Mouse (Mus musculus) C2C12 (cell line): Measurements from ENCODE around the gene Mucl3. TPM values are rescaled to one million over a fixed set of nuclear protein-coding genes. Genes with fewer than 3 reads are reported as not detected.
A peak's percentile ranks its signal among the peaks of the same experiment; 100 is the strongest.

Experiments used
- H3K27me3 ChIP-seq: one replicate; pipeline ENCODE4 v1.6.1; 2011; ENCODE audit not compliant: control insufficient read depth, insufficient read depth, insufficient read length
- H3K36me3 ChIP-seq: one replicate; pipeline ENCODE4 v1.6.1; 2011; ENCODE audit not compliant: control insufficient read depth, insufficient read depth
- H3K4me3 ChIP-seq: one replicate; pipeline ENCODE4 v1.5.1; 2011; ENCODE audit warnings: mild to moderate bottlenecking, control low read depth; ENCODE audit not compliant: poor library complexity, insufficient read depth, severe bottlenecking
- H3K79me2 ChIP-seq: one replicate; pipeline ENCODE4 v1.6.1; 2011; ENCODE audit not compliant: control insufficient read depth, insufficient read depth
- H3K79me3 ChIP-seq: one replicate; pipeline ENCODE4 v1.6.1; 2011; ENCODE audit warnings: low read depth, control low read depth
- H3ac ChIP-seq: one replicate; pipeline ENCODE3; 2011; ENCODE audit warnings: low read depth; ENCODE audit not compliant: control insufficient read depth, insufficient read length
- CEBPB ChIP-seq: IDR thresholded peaks from one replicate; pipeline ENCODE4 v1.6.1; 2011; ENCODE audit warnings: low read depth, mild to moderate bottlenecking, control low read depth, moderate library complexity
- CTCF ChIP-seq: IDR thresholded peaks from one replicate; pipeline ENCODE4 v1.5.1; 2011; ENCODE audit not compliant: control insufficient read depth, insufficient read depth, insufficient read length
- FOSL1 ChIP-seq: IDR thresholded peaks from one replicate; pipeline ENCODE4 v1.8.0; 2011; ENCODE audit warnings: mild to moderate bottlenecking, low read length; ENCODE audit not compliant: poor library complexity, insufficient read depth, severe bottlenecking
- MAX ChIP-seq: IDR thresholded peaks from one replicate; pipeline ENCODE4 v1.6.1; 2011; ENCODE audit warnings: mild to moderate bottlenecking, control low read depth
- MYOD1 ChIP-seq: IDR thresholded peaks from one replicate; pipeline ENCODE4 v1.6.1; 2011; ENCODE audit warnings: low read depth; ENCODE audit not compliant: control insufficient read depth, insufficient read length
- MYOG ChIP-seq: IDR thresholded peaks from one replicate; pipeline ENCODE4 v1.6.1; 2011; ENCODE audit not compliant: control insufficient read depth, insufficient read length; ENCODE audit errors: extremely low read depth
- USF1 ChIP-seq: IDR thresholded peaks from one replicate; pipeline ENCODE4 v1.6.1; 2011; ENCODE audit warnings: low read depth, mild to moderate bottlenecking, control low read depth, moderate library complexity
- polyA plus RNA-seq: library from polyadenylated mRNA; unstranded; fragments of >200 nt; fragmentation: generic; extraction: Trizol; gene quantifications from one replicate; pipeline ENCODE4 v1.2.1, GENCODE M21; 2012; ENCODE audit warnings: missing spikeins

Gene Mucl3
- polyA plus RNA-seq, 1 experiment: 0.05 TPM

DNA sequence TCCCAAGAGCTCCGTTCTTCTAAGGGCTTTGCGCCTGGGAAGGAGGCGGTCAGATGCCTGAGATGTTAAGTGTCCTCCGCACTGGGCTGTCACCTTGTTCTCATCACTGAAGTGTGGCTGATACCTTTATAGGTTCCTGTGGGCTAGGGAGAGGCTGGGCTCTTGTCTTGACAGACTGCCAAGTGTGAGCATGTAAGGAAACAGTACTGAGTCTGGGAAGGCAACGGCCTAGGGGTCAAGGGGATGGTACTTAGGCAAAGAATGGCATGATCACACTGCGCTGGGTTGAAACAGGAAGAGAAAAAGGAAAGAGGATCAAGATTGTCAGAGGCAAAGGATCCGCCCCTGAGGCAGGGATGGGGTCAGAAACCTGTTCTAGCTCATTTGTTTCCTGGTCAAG, 17.0 kb downstream of the Mucl3 start, which contains the start of gene Gm9573:
Gm9573 (minus strand) TSS at position 101 of the 400 bp plus-strand sequence.
- no peaks in the 10 kb centered on the region for H3K79me3 ChIP-seq
- peaks cover 11% of the 10 kb centered on the region for H3K27me3 ChIP-seq
- TF ChIP-seq CTCF (no peak), CEBPB (no peak), FOSL1 (no peak), MAX (no peak), MYOG (no peak), USF1 (no peak), MYOD1 (no peak)
- H3K4me3 ChIP-seq: no peak within 1 kb of the TSS
- H3ac ChIP-seq: no peak within 1 kb of the TSS
- no peaks in the 10 kb centered on the region for H3K36me3 ChIP-seq
- H3K79me2 ChIP-seq: no peaks in the 10 kb centered on the region

DNA sequence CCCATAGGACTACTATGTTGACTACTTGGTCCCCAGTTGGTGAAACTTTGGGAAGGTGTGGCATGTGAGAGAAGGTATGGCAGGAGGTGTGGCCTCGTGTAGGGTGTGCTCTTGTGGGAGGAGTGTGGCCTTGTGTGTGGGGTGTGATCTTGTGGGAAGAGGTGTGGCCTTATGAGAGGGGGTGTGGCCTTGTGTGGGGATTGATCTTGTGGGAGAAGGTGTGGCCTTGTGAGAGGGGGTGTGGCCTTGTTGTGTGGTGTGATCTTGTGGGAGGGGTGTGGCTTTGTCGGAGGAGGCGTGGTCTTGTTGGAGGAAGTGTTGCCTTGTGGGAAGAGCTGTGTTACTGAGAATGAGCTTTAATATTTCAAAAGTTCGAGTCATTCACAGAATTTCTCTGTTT, 26.4 kb downstream of the Mucl3 start:
- Histone ChIP-seq H3K79me2 (no peaks in the 10 kb centered on the region), H3ac (no peak overlapping the region), H3K4me3 (no peak overlapping the region), H3K79me3 (no peaks in the 10 kb centered on the region), H3K27me3 (peaks cover 6% of the 10 kb centered on the region), H3K36me3 (no peaks in the 10 kb centered on the region)
- TF ChIP-seq MAX: no peak
- TF ChIP-seq MYOG: no peak
- no peak for TF ChIP-seq CTCF
- TF ChIP-seq FOSL1: no peak
- no peak for TF ChIP-seq MYOD1
- no peak for TF ChIP-seq USF1
- TF ChIP-seq CEBPB: no peak

DNA sequence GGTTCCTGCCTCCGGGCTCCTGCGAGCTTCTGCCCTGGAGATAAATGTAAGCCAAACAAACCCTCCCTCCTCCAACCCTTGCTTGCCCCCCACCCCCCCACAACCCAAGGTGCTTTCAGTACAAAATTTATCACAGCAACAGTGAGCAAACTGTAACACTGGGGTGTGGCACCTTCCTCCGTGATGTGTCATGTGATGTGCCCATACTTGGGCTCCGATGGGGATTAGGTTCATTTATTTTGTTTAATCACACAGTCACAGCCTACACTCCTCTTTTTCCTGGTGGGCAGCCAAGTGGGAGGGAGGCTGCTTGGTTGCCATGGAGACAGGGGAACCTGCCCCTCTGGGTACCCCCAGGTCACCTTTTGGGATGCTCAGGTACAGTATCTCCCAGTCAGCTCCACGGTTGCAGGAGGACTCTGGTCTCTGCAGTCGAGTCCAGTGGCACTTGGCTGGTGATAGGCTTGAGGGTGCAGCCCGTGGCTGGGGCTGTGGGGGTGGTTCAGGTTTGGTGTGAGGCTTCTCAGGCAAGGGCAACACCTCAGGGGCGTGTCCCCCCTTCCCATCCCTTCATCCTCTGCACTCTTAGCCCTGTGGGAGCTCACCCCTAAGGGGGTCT, 41.6 kb downstream of the Mucl3 start:
- Histone ChIP-seq H3K27me3 (no peaks in the 10 kb centered on the region), H3ac (no peak overlapping the region), H3K4me3 (no peak overlapping the region), H3K79me2 (no peaks in the 10 kb centered on the region), H3K36me3 (no peaks in the 10 kb centered on the region), H3K79me3 (no peaks in the 10 kb centered on the region)
- TF ChIP-seq USF1: peak; percentile 49
- no peak for TF ChIP-seq FOSL1

DNA sequence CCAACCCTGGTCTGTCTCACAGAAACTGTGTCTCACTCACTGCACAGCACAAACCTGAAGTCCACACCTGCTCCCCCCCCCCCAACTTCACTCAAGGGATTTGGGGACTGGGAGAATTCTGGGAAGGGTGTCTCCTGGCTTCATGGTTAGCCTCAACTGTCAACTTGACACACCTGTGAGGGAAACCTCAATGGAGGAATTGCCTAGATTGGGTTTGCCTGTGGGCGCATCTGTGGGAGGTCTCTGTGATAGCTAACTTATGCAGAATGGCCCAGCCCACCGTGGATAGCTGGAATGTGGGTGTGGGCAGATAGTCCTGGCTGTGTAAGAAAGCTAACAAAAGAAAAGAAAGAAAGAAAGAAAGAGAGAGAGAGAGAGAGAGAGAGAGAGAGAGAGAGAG, 42.2 kb downstream of the Mucl3 start, which contains the start of gene Sfta2:
Sfta2 (plus strand) TSS at position 301 of the 400 bp plus-strand sequence.
- TF ChIP-seq FOSL1 (no peak), MYOD1 (no peak), MYOG (no peak)
- H3K27me3 ChIP-seq: no peaks in the 10 kb centered on the region

DNA sequence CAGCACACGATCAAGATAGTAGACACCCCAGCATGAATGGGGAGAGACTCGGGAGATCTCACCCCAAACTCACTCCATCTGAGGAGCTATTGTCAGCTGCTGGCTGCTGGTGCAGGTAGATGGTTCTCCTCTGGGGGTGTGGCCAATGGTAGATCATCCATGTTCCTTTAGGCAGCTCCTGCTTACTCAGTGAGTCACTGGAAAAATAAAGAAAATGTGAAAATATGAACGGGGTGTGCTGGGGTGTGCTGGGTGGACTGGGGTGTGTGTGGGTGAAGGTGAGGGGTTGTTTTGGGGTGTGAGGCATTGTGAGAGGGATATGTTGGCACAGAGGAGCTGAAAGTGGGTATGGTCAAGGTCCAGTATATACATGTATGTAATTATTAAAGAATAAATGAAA, 46.1 kb downstream of the Mucl3 start:
- H3K36me3 ChIP-seq: no peaks in the 10 kb centered on the region
- no peak overlapping the region for H3ac ChIP-seq
- TF ChIP-seq CTCF (no peak), FOSL1 (no peak), MYOD1 (no peak), USF1 (no peak), CEBPB (no peak), MYOG (no peak), MAX (no peak)
- no peaks in the 10 kb centered on the region for H3K79me3 ChIP-seq
- H3K79me2 ChIP-seq: no peaks in the 10 kb centered on the region
- H3K4me3 ChIP-seq: no peak overlapping the region
- no peaks in the 10 kb centered on the region for H3K27me3 ChIP-seq

More for the DNA sequence above, 42.2 kb downstream of the Mucl3 start, which contains the start of gene Sfta2:
- no peaks in the 10 kb centered on the region for H3K36me3 ChIP-seq
- H3K4me3 ChIP-seq: no peak within 1 kb of the TSS
- no peaks in the 10 kb centered on the region for H3K79me2 ChIP-seq
- H3ac ChIP-seq: no peak within 1 kb of the TSS
- no peaks in the 10 kb centered on the region for H3K79me3 ChIP-seq

DNA sequence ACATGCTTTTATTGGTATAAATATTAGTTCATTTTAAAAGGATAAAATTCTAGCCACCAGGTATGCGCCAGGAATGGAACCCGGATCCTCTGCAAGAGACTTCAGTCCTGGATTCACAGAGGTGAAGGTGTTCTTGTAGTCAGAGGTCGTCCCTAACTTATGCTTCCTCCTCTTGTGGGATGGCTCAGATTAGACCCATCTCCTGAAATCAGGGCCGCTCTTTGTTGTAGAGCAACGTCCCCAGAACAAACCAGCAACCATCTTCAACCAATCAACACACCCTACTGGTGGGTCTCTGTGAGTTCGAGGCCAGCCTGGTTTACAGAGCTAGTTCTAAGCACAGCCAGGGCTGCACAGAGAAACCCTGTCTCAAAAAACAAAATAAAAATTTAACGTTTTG, 49.0 kb downstream of the Mucl3 start:
- TF ChIP-seq MYOG (no peak), MYOD1 (no peak), MAX (no peak), CTCF (no peak), CEBPB (no peak), USF1 (no peak), FOSL1 (no peak)
- Histone ChIP-seq H3K27me3 (no peaks in the 10 kb centered on the region), H3ac (no peak overlapping the region), H3K79me2 (no peaks in the 10 kb centered on the region), H3K4me3 (no peak overlapping the region), H3K36me3 (no peaks in the 10 kb centered on the region), H3K79me3 (no peaks in the 10 kb centered on the region)
